Comparison of ENCODE assay signal across 9 mouse cellular contexts in the genomic region with DNA sequence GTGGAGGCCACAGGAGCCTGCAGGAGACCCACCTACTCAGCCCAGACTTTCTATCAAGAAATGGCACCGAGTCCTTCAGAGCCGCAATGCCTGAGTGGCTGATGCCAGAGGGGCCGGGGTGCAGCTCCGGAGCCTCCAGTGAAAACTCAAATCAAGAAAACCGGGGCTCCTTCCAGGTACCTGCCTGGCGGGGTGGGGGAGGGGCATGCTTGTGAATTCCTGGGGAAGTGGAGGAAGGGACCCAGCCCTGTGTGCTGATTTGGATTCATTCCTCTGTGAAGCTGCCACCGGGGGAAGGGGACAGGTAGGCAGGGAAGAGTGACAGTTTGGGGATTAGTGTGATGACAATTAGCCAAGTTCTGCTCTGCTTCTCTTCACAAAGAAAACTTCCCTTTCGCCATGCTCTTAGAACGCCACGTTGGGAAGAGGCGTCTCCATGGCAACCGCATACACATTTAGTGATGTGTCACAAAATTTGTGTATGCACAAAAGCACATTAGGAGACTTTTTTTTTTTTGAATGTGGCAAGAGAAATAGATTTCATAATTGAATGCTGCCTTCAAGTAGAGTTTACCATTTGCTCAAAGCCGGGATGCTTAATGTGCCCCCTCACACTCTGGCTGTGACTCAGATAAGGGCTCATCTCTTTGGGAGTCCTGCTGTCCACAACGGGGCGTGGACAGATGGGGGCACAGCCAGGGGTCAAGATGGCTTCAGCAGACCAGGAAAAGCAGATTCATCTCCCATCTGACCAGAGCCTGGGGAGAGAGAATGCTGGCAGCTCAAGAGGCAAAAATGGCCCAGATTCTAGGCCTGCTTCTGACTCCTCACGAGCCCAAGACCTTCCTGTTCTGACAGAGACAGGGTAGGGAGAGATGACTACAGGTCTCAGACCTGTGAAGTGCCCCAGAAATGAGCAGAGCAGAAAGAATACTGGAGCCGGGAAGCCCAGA. TPM values are rescaled to one million over a fixed set of nuclear protein-coding genes. Genes with fewer than 3 reads are reported as not detected.
A peak's percentile ranks its signal among the peaks of the same experiment; 100 is the strongest.
DNase-seq lines count a peak whose midpoint lies in the region; ATAC-seq and TF ChIP-seq lines count a peak whose summit lies in the region.
"Had no signal": no experiment of that assay in that cellular context is flagged by ENCODE, and none has a peak within 500 bp of the region (broad histone marks: within the 10 kb centered on the region; RNA-seq: fewer than 3 reads in every experiment).

No protein-coding gene starts in this region.

- no peak overlapping the region for H3K9ac ChIP-seq in lung, embryonic 14.5 days
- H3K9ac ChIP-seq in hindbrain, postnatal 0 days (replicated peaks; ENCODE audit: low read length), result no peak overlapping the region
- H3K9ac ChIP-seq: embryonic facial prominence, embryonic 15.5 days; limb, embryonic 13.5 days had no signal

- H3K27me3 ChIP-seq in lung, embryonic 14.5 days (ENCODE audit: insufficient read depth, low read length), result no peaks in the 10 kb centered on the region
- H3K27me3 ChIP-seq in hindbrain, postnatal 0 days (ENCODE audit: insufficient read depth, low read length), result no peaks in the 10 kb centered on the region
- H3K27me3 ChIP-seq: embryonic facial prominence, embryonic 15.5 days; limb, embryonic 13.5 days had no signal

- no peak for ATAC-seq in lung, embryonic 14.5 days (ENCODE audit: insufficient read depth)
- ATAC-seq in hindbrain, postnatal 0 days, result 0 out of 2 replicates have a peak, but pooled peaks have one; percentile 27

- TF ChIP-seq CTCF in lung, embryonic 14.5 days (IDR thresholded peaks at IDR 0.05; ENCODE audit: low read depth), result no peak
- TF ChIP-seq CTCF in hindbrain, postnatal 0 days (IDR thresholded peaks at IDR 0.05; ENCODE audit: low read depth), result no peak

- H3K9me3 ChIP-seq in lung, embryonic 14.5 days (ENCODE audit: low read depth, low read length), result no peaks in the 10 kb centered on the region
- H3K9me3 ChIP-seq in hindbrain, postnatal 0 days (ENCODE audit: low read length), result no peaks in the 10 kb centered on the region
- H3K9me3 ChIP-seq: embryonic facial prominence, embryonic 15.5 days; limb, embryonic 13.5 days had no signal

- H3K4me2 ChIP-seq in lung, embryonic 14.5 days, result no peak overlapping the region
- H3K4me2 ChIP-seq in hindbrain, postnatal 0 days (ENCODE audit: low read depth, low read length), result peak overlapping the region; percentile 4; the same call in 1 of the 2 replicates
- H3K4me2 ChIP-seq: embryonic facial prominence, embryonic 15.5 days; limb, embryonic 13.5 days had no signal

- H3K27ac ChIP-seq in lung, embryonic 14.5 days (ENCODE audit: low read depth), result peak overlapping the region; percentile 12; the same call in 1 of the 2 replicates
- peak overlapping the region; percentile 60 for H3K27ac ChIP-seq in hindbrain, postnatal 0 days
- H3K27ac ChIP-seq: embryonic facial prominence, embryonic 15.5 days; limb, embryonic 13.5 days had no signal

- H3K4me1 ChIP-seq in lung, embryonic 14.5 days (ENCODE audit: insufficient read depth), result peaks cover 7% of the 10 kb centered on the region; the same call in 1 of the 2 replicates
- peaks cover 55% of the 10 kb centered on the region for H3K4me1 ChIP-seq in hindbrain, postnatal 0 days (ENCODE audit: insufficient read depth, low read length)

- H3K36me3 ChIP-seq in lung, embryonic 14.5 days (ENCODE audit: insufficient read depth), result no peaks in the 10 kb centered on the region
- H3K36me3 ChIP-seq in hindbrain, postnatal 0 days (ENCODE audit: insufficient read depth, low read length), result no peaks in the 10 kb centered on the region
- H3K36me3 ChIP-seq: embryonic facial prominence, embryonic 15.5 days; limb, embryonic 13.5 days had no signal

- whole genome bisulfite sequencing in lung, embryonic 14.5 days, result 32% methylated on average over 17 of the region's 17 CpGs
- 29% methylated on average over 17 of the region's 17 CpGs for WGBS in hindbrain, postnatal 0 days

- H3K4me3 ChIP-seq in lung, embryonic 14.5 days (ENCODE audit: low read depth, low read length), result no peak overlapping the region
- no peak overlapping the region for H3K4me3 ChIP-seq in hindbrain, postnatal 0 days (ENCODE audit: low read length)
- H3K4me3 ChIP-seq: embryonic facial prominence, embryonic 15.5 days; limb, embryonic 13.5 days had no signal

- peak; percentile 46 for DNase-seq in lung, embryonic 14.5 days
- DNase-seq in lung, adult 18-20 months, result no peak
- DNase-seq in cerebellum, adult 9-10 months, result peak; percentile 94
- DNase-seq in hindbrain, postnatal 0 days (ENCODE audit: low spot score), result peak; percentile 78
- DNase-seq in right cerebral cortex, postnatal 36 days (ENCODE audit: low spot score in 2 of 2), result peak; percentile 56 to 61
- no peak for DNase-seq in T-cell, adult 2 months (ENCODE audit: low spot score)
- DNase-seq in gastrocnemius, postnatal 36 days, result no peak

- intact Hi-C loops in gastrocnemius, postnatal 36 days (cut with DNase I), result no loop called here

RNA-seq across cellular contexts. Expression of gene Man1c1, which starts 26.3 kb away (rescaled TPM):
- 3.3 and 4.3 TPM in 2 replicates for polyA plus RNA-seq in lung, embryonic 14.5 days (2014; fragmentation: Nextera tagmentation; extraction: Ambion mirVana)
- total RNA-seq in hindbrain, postnatal 0 days (2014; rRNA removed), result 36.1 and 40.5 TPM in 2 replicates
- 5.8 and 7.1 TPM in 2 replicates for polyA plus RNA-seq in hindbrain, postnatal 0 days (2015; fragmentation: Nextera tagmentation; extraction: Ambion mirVana)
- 1 to 10 TPM; 3.1 to 3.8 TPM for total RNA-seq in gastrocnemius, postnatal 36 days (2021)

Comparison
In these comparisons a context has a peak if more than half of its experiments do, and no peak if none do; other contexts are left out.
1. DNase-seq: peak in lung, embryonic 14.5 days (single experiment), cerebellum, adult 9-10 months (single experiment), hindbrain, postnatal 0 days (single experiment) and right cerebral cortex, postnatal 36 days (2 of 2); none in lung, adult 18-20 months (0 of 2), T-cell, adult 2 months (single experiment) and gastrocnemius, postnatal 36 days (0 of 2).